ENCODE assay signal across 11 mouse cellular contexts in genomic region chr2:181713749-181714148, GRCm38 (mm10). TPM values are rescaled to one million over a fixed set of nuclear protein-coding genes. Genes with fewer than 3 reads are reported as not detected.
DNase-seq lines count a peak whose midpoint lies in the region; ATAC-seq and TF ChIP-seq lines count a peak whose summit lies in the region.
"Had no signal": no experiment of that assay in that cellular context is flagged by ENCODE, and none has a peak within 500 bp of the region (broad histone marks: within the 10 kb centered on the region; RNA-seq: fewer than 3 reads in every experiment).

No protein-coding gene starts in this region.

- no peak overlapping the region for H3K9ac ChIP-seq in embryonic facial prominence, embryonic 11.5 days (replicated peaks; ENCODE audit: low read length)
- peak overlapping the region; percentile 22; the same call in 1 of the 2 replicates for H3K9ac ChIP-seq in neural tube, embryonic 14.5 days (replicated peaks; ENCODE audit: low read depth, low read length)
- H3K9ac ChIP-seq in liver, embryonic 12.5 days: no peak overlapping the region

- TF ChIP-seq CTCF in cortical plate, adult 2 months (IDR thresholded peaks at IDR 0.05; ENCODE audit: extremely low read depth, insufficient read depth, low read length): no peak

- 0 out of 2 replicates have a peak, but pooled peaks have one; percentile 14 for TF ChIP-seq POLR2A in cortical plate, adult 2 months (IDR thresholded peaks at IDR 0.05; ENCODE audit: extremely low read depth, insufficient read depth, low read length)

- H3K36me3 ChIP-seq in embryonic facial prominence, embryonic 11.5 days (replicated peaks; ENCODE audit: control insufficient read depth, insufficient read depth, low read depth, low read length): no peaks in the 10 kb centered on the region
- H3K36me3 ChIP-seq in embryonic facial prominence, embryonic 10.5 days (replicated peaks): no peaks in the 10 kb centered on the region
- H3K36me3 ChIP-seq in neural tube, embryonic 14.5 days (ENCODE audit: control insufficient read depth, insufficient read depth, low read length): no peaks in the 10 kb centered on the region; the same call in 1 of the 2 replicates
- H3K36me3 ChIP-seq in liver, embryonic 12.5 days: no peaks in the 10 kb centered on the region

- H3K4me2 ChIP-seq in embryonic facial prominence, embryonic 11.5 days (ENCODE audit: low read depth, low read length): no peak overlapping the region
- peak overlapping the region; percentile 76; the same call in 1 of the 2 replicates for H3K4me2 ChIP-seq in neural tube, embryonic 14.5 days (ENCODE audit: low read depth, low read length)
- no peak overlapping the region for H3K4me2 ChIP-seq in liver, embryonic 12.5 days
- H3K4me2 ChIP-seq: heart, embryonic 11.5 days had no signal

- no peak for DNase-seq in embryonic facial prominence, embryonic 11.5 days (ENCODE audit: low spot score)
- no peak for DNase-seq in embryonic facial prominence, embryonic 10.5 days (ENCODE audit: low spot score)
- DNase-seq in layer of hippocampus, adult 9-11 months: peak; percentile 82
- DNase-seq in B cell, adult 2 months: no peak
- DNase-seq in heart, adult 18-20 months: no peak

- 0 out of 2 replicates have a peak, but pooled peaks have one; percentile 48 for ATAC-seq in embryonic facial prominence, embryonic 11.5 days (replicated peaks; ENCODE audit: insufficient number of reproducible peaks, low FRiP score, low TSS enrichment, low read depth)
- peak; percentile 74 for ATAC-seq in neural tube, embryonic 14.5 days (ENCODE audit: low read depth)
- no peak for ATAC-seq in liver, embryonic 12.5 days

- no peaks in the 10 kb centered on the region for H3K9me3 ChIP-seq in embryonic facial prominence, embryonic 11.5 days (replicated peaks; ENCODE audit: control insufficient read depth, low read length)
- no peaks in the 10 kb centered on the region for H3K9me3 ChIP-seq in embryonic facial prominence, embryonic 10.5 days
- no peaks in the 10 kb centered on the region for H3K9me3 ChIP-seq in neural tube, embryonic 14.5 days (ENCODE audit: control insufficient read depth, low read length)
- H3K9me3 ChIP-seq in liver, embryonic 12.5 days (replicated peaks): no peaks in the 10 kb centered on the region

- H3K4me3 ChIP-seq in embryonic facial prominence, embryonic 11.5 days (ENCODE audit: low read depth, low read length): no peak overlapping the region
- H3K4me3 ChIP-seq in embryonic facial prominence, embryonic 10.5 days: no peak overlapping the region
- no peak overlapping the region; the same call in 1 of the 2 replicates for H3K4me3 ChIP-seq in cortical plate, adult 2 months (ENCODE audit: insufficient read depth, low read length)
- no peak overlapping the region for H3K4me3 ChIP-seq in neural tube, embryonic 14.5 days (ENCODE audit: low read depth, low read length)
- H3K4me3 ChIP-seq in liver, embryonic 12.5 days: no peak overlapping the region

- 81% methylated on average over 1 of the region's 1 CpGs for WGBS in embryonic facial prominence, embryonic 11.5 days
- WGBS in embryonic facial prominence, embryonic 10.5 days: 76% methylated on average over 1 of the region's 1 CpGs
- 50% methylated on average over 1 of the region's 1 CpGs for WGBS in neural tube, embryonic 14.5 days
- 59% methylated on average over 1 of the region's 1 CpGs for whole genome bisulfite sequencing in liver, embryonic 12.5 days (ENCODE audit: insufficient replicate concordance)

- H3K27ac ChIP-seq in embryonic facial prominence, embryonic 11.5 days (replicated peaks; ENCODE audit: low read depth, low read length): no peak overlapping the region
- H3K27ac ChIP-seq in embryonic facial prominence, embryonic 10.5 days (replicated peaks): no peak overlapping the region
- H3K27ac ChIP-seq in cortical plate, adult 2 months (ENCODE audit: insufficient read depth, low read length): peak overlapping the region; percentile 86
- H3K27ac ChIP-seq in neural tube, embryonic 14.5 days (ENCODE audit: low read depth, low read length): peak overlapping the region; percentile 86
- H3K27ac ChIP-seq in liver, embryonic 12.5 days: no peak overlapping the region

- H3K27me3 ChIP-seq in embryonic facial prominence, embryonic 11.5 days (ENCODE audit: control insufficient read depth, insufficient read depth, low read length): no peaks in the 10 kb centered on the region
- no peaks in the 10 kb centered on the region for H3K27me3 ChIP-seq in embryonic facial prominence, embryonic 10.5 days (replicated peaks; ENCODE audit: low read depth, poor library complexity, severe bottlenecking)
- no peaks in the 10 kb centered on the region for H3K27me3 ChIP-seq in neural tube, embryonic 14.5 days (ENCODE audit: control insufficient read depth, insufficient read depth, low read length)
- no peaks in the 10 kb centered on the region for H3K27me3 ChIP-seq in liver, embryonic 12.5 days (replicated peaks)

- no peaks in the 10 kb centered on the region for H3K4me1 ChIP-seq in embryonic facial prominence, embryonic 11.5 days (ENCODE audit: control insufficient read depth, insufficient read depth, low read length)
- peaks cover 13% of the 10 kb centered on the region for H3K4me1 ChIP-seq in embryonic facial prominence, embryonic 10.5 days
- H3K4me1 ChIP-seq in cortical plate, adult 2 months (ENCODE audit: control insufficient read depth, insufficient read depth, low read length): peaks cover 10% of the 10 kb centered on the region; the same call in 1 of the 2 replicates
- H3K4me1 ChIP-seq in neural tube, embryonic 14.5 days (ENCODE audit: control insufficient read depth, insufficient read depth, low read length): peaks cover 27% of the 10 kb centered on the region
- H3K4me1 ChIP-seq in liver, embryonic 12.5 days: peaks cover 4% of the 10 kb centered on the region

RNA-seq across cellular contexts. Expression of gene Oprl1, which starts 1.1 kb away (rescaled TPM):
- 4.6 and 6.1 TPM in 2 replicates for polyA plus RNA-seq in embryonic facial prominence, embryonic 11.5 days (2014; fragmentation: Nextera tagmentation; extraction: Ambion mirVana)
- polyA plus RNA-seq in embryonic facial prominence, embryonic 10.5 days (2016; fragmentation: Nextera tagmentation; extraction: Ambion mirVana): 2.6 and 3.1 TPM in 2 replicates
- polyA plus RNA-seq in cortical plate, adult 2 months (2012; rRNA removed): 34.7 and 40.2 TPM in 2 replicates
- 98.4 and 105 TPM in 2 replicates for polyA plus RNA-seq in neural tube, embryonic 14.5 days (2014; fragmentation: Nextera tagmentation; extraction: Ambion mirVana)
- total RNA-seq in heart, adult 18-20 months (2021): not detected
- polyA plus RNA-seq in liver, embryonic 12.5 days (2016; fragmentation: Nextera tagmentation; extraction: Ambion mirVana): 0.89 and 0.94 TPM in 2 replicates

RNA-seq across cellular contexts. Expression of gene Lkaaear1, which starts 15.5 kb away (rescaled TPM):
- not detected in 2 replicates for polyA plus RNA-seq in embryonic facial prominence, embryonic 11.5 days (2014; fragmentation: Nextera tagmentation; extraction: Ambion mirVana)
- not detected in 2 replicates for polyA plus RNA-seq in embryonic facial prominence, embryonic 10.5 days (2016; fragmentation: Nextera tagmentation; extraction: Ambion mirVana)
- polyA plus RNA-seq in cortical plate, adult 2 months (2012; rRNA removed): not detected in 2 replicates
- not detected in 2 replicates for polyA plus RNA-seq in neural tube, embryonic 14.5 days (2014; fragmentation: Nextera tagmentation; extraction: Ambion mirVana)
- not detected for total RNA-seq in heart, adult 18-20 months (2021)
- polyA plus RNA-seq in liver, embryonic 12.5 days (2016; fragmentation: Nextera tagmentation; extraction: Ambion mirVana): not detected in 2 replicates
- polyA plus RNA-seq: heart, embryonic 11.5 days; large intestine, adult 2 months; lung, embryonic 16.5 days had no signal

RNA-seq across cellular contexts. Expression of gene Rgs19, which starts 20.0 kb away (rescaled TPM):
- polyA plus RNA-seq in embryonic facial prominence, embryonic 11.5 days (2014; fragmentation: Nextera tagmentation; extraction: Ambion mirVana): 74.3 and 83.0 TPM in 2 replicates
- 85.2 and 89.9 TPM in 2 replicates for polyA plus RNA-seq in embryonic facial prominence, embryonic 10.5 days (2016; fragmentation: Nextera tagmentation; extraction: Ambion mirVana)
- 55.4 and 57.0 TPM in 2 replicates for polyA plus RNA-seq in cortical plate, adult 2 months (2012; rRNA removed)
- 53.6 and 66.3 TPM in 2 replicates for polyA plus RNA-seq in neural tube, embryonic 14.5 days (2014; fragmentation: Nextera tagmentation; extraction: Ambion mirVana)
- 1 to 10 TPM; 7.4 to 7.7 TPM for total RNA-seq in heart, adult 18-20 months (2021)
- 24.0 and 26.9 TPM in 2 replicates for polyA plus RNA-seq in liver, embryonic 12.5 days (2016; fragmentation: Nextera tagmentation; extraction: Ambion mirVana)

RNA-seq across cellular contexts. Expression of gene Tcea2, which starts 33.6 kb away (rescaled TPM):
- polyA plus RNA-seq in embryonic facial prominence, embryonic 11.5 days (2014; fragmentation: Nextera tagmentation; extraction: Ambion mirVana): 21.8 and 22.5 TPM in 2 replicates
- polyA plus RNA-seq in embryonic facial prominence, embryonic 10.5 days (2016; fragmentation: Nextera tagmentation; extraction: Ambion mirVana): 18.3 and 18.8 TPM in 2 replicates
- polyA plus RNA-seq in cortical plate, adult 2 months (2012; rRNA removed): 195 and 212 TPM in 2 replicates
- polyA plus RNA-seq in neural tube, embryonic 14.5 days (2014; fragmentation: Nextera tagmentation; extraction: Ambion mirVana): 49.6 and 54.8 TPM in 2 replicates
- total RNA-seq in heart, adult 18-20 months (2021): 1 to 10 TPM; 5.1 to 5.8 TPM
- 4.6 and 4.7 TPM in 2 replicates for polyA plus RNA-seq in liver, embryonic 12.5 days (2016; fragmentation: Nextera tagmentation; extraction: Ambion mirVana)

RNA-seq across cellular contexts. Expression of gene Sox18, which starts 42.3 kb away (rescaled TPM):
- polyA plus RNA-seq in embryonic facial prominence, embryonic 11.5 days (2014; fragmentation: Nextera tagmentation; extraction: Ambion mirVana): 15.9 and 20.4 TPM in 2 replicates
- 21.8 and 25.2 TPM in 2 replicates for polyA plus RNA-seq in embryonic facial prominence, embryonic 10.5 days (2016; fragmentation: Nextera tagmentation; extraction: Ambion mirVana)
- polyA plus RNA-seq in cortical plate, adult 2 months (2012; rRNA removed): 16.8 and 21.8 TPM in 2 replicates
- 12.7 and 17.0 TPM in 2 replicates for polyA plus RNA-seq in neural tube, embryonic 14.5 days (2014; fragmentation: Nextera tagmentation; extraction: Ambion mirVana)
- total RNA-seq in heart, adult 18-20 months (2021): 10 to 100 TPM; 38.7 to 49.6 TPM
- 9.4 and 10.4 TPM in 2 replicates for polyA plus RNA-seq in liver, embryonic 12.5 days (2016; fragmentation: Nextera tagmentation; extraction: Ambion mirVana)

Comparison
In these comparisons a context has a peak if more than half of its experiments do, and no peak if none do; other contexts are left out.
1. H3K27ac ChIP-seq: peak in cortical plate, adult 2 months (single experiment) and neural tube, embryonic 14.5 days (single experiment); none in embryonic facial prominence, embryonic 11.5 days (single experiment), embryonic facial prominence, embryonic 10.5 days (single experiment) and liver, embryonic 12.5 days (single experiment).